Mouse (Mus musculus) brain, embryonic 14.5 days (tissue): Measurements from ENCODE around the gene Garem2. TPM values are rescaled to one million over a fixed set of nuclear protein-coding genes. Genes with fewer than 3 reads are reported as not detected.

Experiments used
- DNase-seq: peaks from one replicate; pipeline ENCODE4 v3.0.0-alpha.2; 2011; ENCODE audit warnings: low read depth
- CTCF ChIP-seq: fragments of 200-500 bp; IDR thresholded peaks from 2 replicates; pipeline ENCODE4 v1.5.1; 2012; ENCODE audit warnings: inconsistent platforms, mild to moderate bottlenecking, moderate library complexity, borderline replicate concordance; ENCODE audit not compliant: insufficient read depth, insufficient read length; ENCODE audit errors: extremely low read depth
- POLR2A ChIP-seq: fragments of 200-500 bp; IDR thresholded peaks from 2 replicates; pipeline ENCODE4 v1.6.1; 2012; ENCODE audit warnings: mild to moderate bottlenecking, inconsistent platforms, borderline replicate concordance; ENCODE audit not compliant: poor library complexity, insufficient read depth, insufficient read length, severe bottlenecking; ENCODE audit errors: extremely low read depth
- polyA plus RNA-seq: library from polyadenylated mRNA; depleted of rRNA; stranded (reverse); fragments of >200 nt; gene quantifications from 2 replicates; pipeline ENCODE4 v1.2.3, GENCODE M21; 2012

Gene Garem2
- polyA plus RNA-seq, 1 experiment, result 33.4 TPM

DNA sequence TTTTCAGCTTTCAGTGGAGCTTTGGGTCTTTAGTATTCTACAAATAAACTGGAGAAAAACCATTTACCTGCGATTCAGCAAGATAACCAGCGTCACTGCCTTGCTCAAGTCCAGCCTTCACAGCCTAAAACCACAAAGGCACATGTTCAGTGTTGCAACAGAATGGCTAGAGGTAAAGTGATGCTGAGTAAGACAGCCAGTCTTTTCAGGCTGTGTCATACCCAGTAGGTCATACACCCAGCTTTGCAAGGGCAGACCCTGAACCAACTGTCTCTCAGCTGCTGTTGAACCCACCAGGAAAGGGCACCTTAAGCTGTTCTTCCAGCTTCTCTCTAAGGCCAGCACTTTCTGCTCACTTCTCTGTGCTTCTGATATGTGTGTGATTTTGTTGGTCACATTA is 27.2 kb downstream of the Garem2 start:
- TF ChIP-seq POLR2A (no peak), CTCF (no peak)
- no peak for DNase-seq

DNA sequence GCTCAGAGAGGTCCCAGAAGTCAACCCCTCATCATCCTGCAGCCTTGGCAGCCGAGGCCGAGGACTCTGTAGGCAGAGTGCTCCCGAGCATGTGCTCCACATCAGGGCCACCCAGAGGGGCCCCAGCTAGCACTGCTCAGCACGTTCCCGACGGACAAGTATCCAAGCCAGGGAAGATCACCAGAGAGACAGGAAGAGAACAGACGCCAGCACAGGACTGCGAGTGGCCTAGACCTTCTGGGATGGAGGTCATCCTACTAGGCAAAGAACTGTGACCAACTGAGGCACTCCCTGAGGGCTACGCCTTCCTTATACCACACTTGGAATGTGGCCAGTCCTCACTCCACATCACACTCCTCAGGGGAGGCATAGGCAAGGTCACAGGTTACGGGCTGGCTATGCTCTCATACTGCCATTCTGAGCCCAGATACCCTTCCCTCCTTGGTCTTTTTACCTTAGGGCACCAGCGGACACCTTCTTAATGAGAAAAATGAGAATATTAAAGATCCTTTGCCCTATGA is 30.8 kb downstream of the Garem2 start:
- TF ChIP-seq CTCF (no peak), POLR2A (no peak)
- DNase-seq, result no peak

GRCm38 (mm10) chr5:30137271-30137670 is 32.3 kb downstream of the Garem2 start:
- TF ChIP-seq POLR2A (no peak), CTCF (no peak)

GRCm38 (mm10) chr5:30138193-30138592 is 33.2 kb downstream of the Garem2 start:
- no peak for TF ChIP-seq POLR2A
- no peak for TF ChIP-seq CTCF
- no peak for DNase-seq

More at GRCm38 (mm10) chr5:30137271-30137670, 32.3 kb downstream of the Garem2 start:
- no peak for DNase-seq

DNA sequence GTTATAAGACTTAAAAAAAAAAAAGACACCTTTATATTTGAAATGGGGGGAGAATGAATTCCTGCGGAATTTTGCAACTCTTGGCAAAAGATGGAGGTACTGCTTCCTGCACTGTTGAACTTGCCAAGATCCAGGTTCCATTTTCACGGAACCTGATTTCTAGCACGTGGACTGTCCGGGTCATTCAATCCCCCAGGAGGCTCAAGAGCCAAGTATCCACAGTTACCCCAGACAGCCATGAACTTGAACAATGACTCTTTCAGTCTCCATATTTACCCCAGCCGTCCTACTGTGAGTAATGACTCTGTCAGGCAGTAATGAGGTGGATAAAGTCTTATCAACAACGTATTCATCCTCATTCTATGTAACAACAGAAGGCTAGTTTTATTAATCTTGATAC is 41.6 kb downstream of the Garem2 start:
- TF ChIP-seq POLR2A, result no peak
- no peak for DNase-seq

GRCm38 (mm10) chr5:30148133-30148920 is 43.4 kb downstream of the Garem2 start:
- TF ChIP-seq CTCF, result no peak
- no peak for TF ChIP-seq POLR2A
- no peak for DNase-seq

- DNase-seq, result peak; percentile 17
- TF ChIP-seq POLR2A (no peak), CTCF (no peak)
These were observed 47.0 kb downstream of the Garem2 start for GRCm38 (mm10) chr5:30152007-30152406.

- DNase-seq, result peak; percentile 11
- TF ChIP-seq POLR2A (no peak), CTCF (no peak)
These were observed 47.5 kb downstream of the Garem2 start for GRCm38 (mm10) chr5:30152413-30152812.

- no peak for DNase-seq
- TF ChIP-seq CTCF, result no peak
These were observed 48.3 kb downstream of the Garem2 start for GRCm38 (mm10) chr5:30153222-30153621.

DNA sequence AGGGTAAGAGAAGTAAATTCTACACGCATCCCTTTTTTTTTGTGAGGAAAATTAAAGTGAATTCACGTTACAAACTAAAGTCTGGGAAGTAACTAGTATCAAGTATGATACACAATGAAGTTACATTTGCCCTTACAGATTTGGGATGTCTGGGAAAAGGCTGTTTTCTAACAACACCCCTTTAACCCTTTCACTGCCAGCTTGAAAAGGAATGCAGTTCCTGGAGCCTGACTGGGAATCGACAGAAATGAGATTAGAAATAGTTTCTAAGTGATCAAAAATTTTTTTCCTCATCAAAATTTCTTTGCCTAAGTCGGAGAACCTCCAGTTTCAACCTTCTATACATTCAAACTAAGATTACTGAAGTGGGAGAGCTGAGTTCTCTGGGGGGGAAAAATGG is 49.1 kb downstream of the Garem2 start:
- no peak for TF ChIP-seq POLR2A
- TF ChIP-seq CTCF, result no peak
- DNase-seq, result peak; percentile 38

GRCm38 (mm10) chr5:30154474-30155394 is 49.8 kb downstream of the Garem2 start, which contains the start of the genes Hadha and Hadhb:
TSS of gene Hadha (minus strand) at chr5:30155162.
TSS of gene Hadhb (plus strand) at chr5:30155248.
- DNase-seq, result peak; percentile 96
- no peak for TF ChIP-seq CTCF
- peak; percentile 54; the same call in 1 of the 2 replicates for TF ChIP-seq POLR2A

- DNase-seq, result no peak
These were observed 50.4 kb downstream of the Garem2 start for GRCm38 (mm10) chr5:30155395-30155792.

More at GRCm38 (mm10) chr5:30155395-30155792, 50.4 kb downstream of the Garem2 start:
- TF ChIP-seq POLR2A (no peak), CTCF (no peak)
